Mouse (Mus musculus) right cerebral cortex, adult 2 months (tissue): ENCODE data around the gene Prdx1.

Experiments used
- DNase-seq, 2 experiments: peaks; one replicate each; pipeline ENCODE4 v3.0.0; 2021 to 2022; ENCODE audit warnings: low spot score in 2 of 2

Gene Prdx1

GRCm38 (mm10) chr4:116727401-116727800, 42.1 kb downstream of the Prdx1 start:
- DNase-seq = no peak

GRCm38 (mm10) chr4:116729532-116729931, 44.2 kb downstream of the Prdx1 start:
- DNase-seq = no peak

- DNase-seq = no peak
These were observed 45.7 kb downstream of the Prdx1 start for GRCm38 (mm10) chr4:116731077-116731476.

- no peak for DNase-seq
These were observed 47.0 kb downstream of the Prdx1 start for GRCm38 (mm10) chr4:116732355-116732754.

GRCm38 (mm10) chr4:116734996-116735395, 49.7 kb downstream of the Prdx1 start:
- no peak for DNase-seq

GRCm38 (mm10) chr4:116738972-116739751, 53.8 kb downstream of the Prdx1 start:
- peak in 1 of 2 experiments; percentile 25 for DNase-seq

GRCm38 (mm10) chr4:116749750-116750149, 64.4 kb downstream of the Prdx1 start:
- DNase-seq = no peak
